ENCODE assay signal across 12 mouse cellular contexts in the genomic region with DNA sequence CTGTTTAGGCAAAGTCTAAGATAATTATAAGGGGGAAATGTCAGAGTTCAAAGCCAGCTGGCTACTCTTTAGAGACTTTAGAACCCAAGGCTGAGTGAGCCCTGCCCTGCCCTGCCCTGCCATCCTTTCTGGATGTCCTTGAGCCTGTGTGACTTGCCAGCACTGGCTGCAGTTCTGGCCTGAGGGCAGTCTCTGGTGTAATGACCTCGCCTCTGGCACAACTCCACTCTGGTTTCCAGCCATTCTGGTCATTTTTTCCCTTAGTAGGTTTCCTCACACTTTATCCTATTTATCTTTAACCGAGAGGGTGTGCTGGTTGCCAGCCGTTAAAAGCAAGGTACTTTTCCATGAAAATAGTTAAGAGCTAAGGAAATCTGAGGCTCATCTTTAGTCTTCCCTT. TPM values are rescaled to one million over a fixed set of nuclear protein-coding genes. Genes with fewer than 3 reads are reported as not detected.
DNase-seq lines count a peak whose midpoint lies in the region; ATAC-seq lines count a peak whose summit lies in the region.
"Had no signal": no experiment of that assay in that cellular context is flagged by ENCODE, and none has a peak within 500 bp of the region (broad histone marks: within the 10 kb centered on the region; RNA-seq: fewer than 3 reads in every experiment).

No protein-coding gene starts in this region.

- no peak for ATAC-seq in megakaryocyte-erythroid progenitor cell, adult 5-6 weeks (replicated peaks; ENCODE audit: low FRiP score, low TSS enrichment, poor library complexity, severe bottlenecking)
- ATAC-seq: intestine, embryonic 16.5 days had no signal

- peak; percentile 23 for DNase-seq in lung, postnatal 10 days
- no peak for DNase-seq in lung, postnatal 14 days
- DNase-seq in adrenal gland, adult 8-10 months: peak; percentile 82
- DNase-seq in gastrocnemius, postnatal 10 days: peak; percentile 35
- peak; percentile 64 for DNase-seq in kidney, postnatal 10 days
- DNase-seq in spleen, postnatal 4 days (ENCODE audit: low spot score in 2 of 2): no peak
- DNase-seq in spleen, postnatal 36 days (ENCODE audit: low spot score in 2 of 2): no peak
- DNase-seq: midbrain, embryonic 14.5 days; spleen, adult 18-20 months; thymus, postnatal 25 days had no signal

RNA-seq across cellular contexts. Expression of gene Cgnl1, which starts 45.3 kb away (rescaled TPM):
- total RNA-seq in adrenal gland, adult 8-10 months (2022): 100 to 1,000 TPM in 1 of 4 experiments, 10 to 100 TPM in 3; 90.0 to 142 (median 93.2) TPM
- total RNA-seq in gastrocnemius, postnatal 10 days (2021): 10 to 100 TPM; 12.0 to 13.1 TPM
- total RNA-seq in megakaryocyte-erythroid progenitor cell, adult 5-6 weeks (2014; fragmentation: Nextera tagmentation): not detected in 2 replicates
- not detected in 2 replicates for total RNA-seq in megakaryocyte-erythroid progenitor cell, adult 5-6 weeks (2017)

Comparison
In these comparisons a context has a peak if more than half of its experiments do, and no peak if none do; other contexts are left out.
1. DNase-seq: peak in lung, postnatal 10 days (single experiment), adrenal gland, adult 8-10 months (single experiment), gastrocnemius, postnatal 10 days (single experiment) and kidney, postnatal 10 days (single experiment); none in lung, postnatal 14 days (single experiment), spleen, postnatal 4 days (0 of 2) and spleen, postnatal 36 days (0 of 2).
2. RNA of gene Cgnl1, which starts 45.3 kb away (total RNA-seq): 90.0 to 142 TPM in adrenal gland, adult 8-10 months and 12.0 to 13.1 TPM in gastrocnemius, postnatal 10 days; not detected in megakaryocyte-erythroid progenitor cell, adult 5-6 weeks; every median in the first group is over 10 times any median in the second.